Mouse (Mus musculus): ENCODE data around the gene Sv2b.
"Not testable (repeated sequence)": the region's sequence is repeated elsewhere in the genome, so short reads cannot be mapped to it uniquely, and the experiment has no call there.

Gene Sv2b

GRCm38 (mm10) chr7:75207965-75208644 lies 101.0 kb downstream of the Sv2b start:
- DNase-seq (ENCODE audit: low spot score), result no peak

GRCm38 (mm10) chr7:75206671-75207070 lies 102.4 kb downstream of the Sv2b start:
- no peak for DNase-seq (ENCODE audit: low spot score)

- no peak for DNase-seq (ENCODE audit: low spot score)
These were observed 103.7 kb downstream of the Sv2b start for GRCm38 (mm10) chr7:75205386-75205785.

GRCm38 (mm10) chr7:75194919-75195230 lies 114.2 kb downstream of the Sv2b start:
- DNase-seq (ENCODE audit: low spot score), result not testable (repeated sequence)

- no peak for DNase-seq (ENCODE audit: low spot score)
These were observed 114.7 kb downstream of the Sv2b start for GRCm38 (mm10) chr7:75194158-75194918.

- DNase-seq (ENCODE audit: low spot score), result no peak
These were observed 118.9 kb downstream of the Sv2b start for GRCm38 (mm10) chr7:75190192-75190591.

GRCm38 (mm10) chr7:75175042-75175441 lies 134.0 kb downstream of the Sv2b start:
- no peak for DNase-seq (ENCODE audit: low spot score)

- no peak for DNase-seq (ENCODE audit: low spot score)
These were observed 141.6 kb downstream of the Sv2b start for GRCm38 (mm10) chr7:75167481-75167880.

- DNase-seq (ENCODE audit: low spot score), result no peak
These were observed 161.9 kb downstream of the Sv2b start for GRCm38 (mm10) chr7:75147174-75147573.

- no peak for DNase-seq (ENCODE audit: low spot score)
These were observed 166.3 kb downstream of the Sv2b start for GRCm38 (mm10) chr7:75142800-75143199.

GRCm38 (mm10) chr7:75141919-75142700 lies 167.0 kb downstream of the Sv2b start:
- DNase-seq (ENCODE audit: low spot score), result no peak

- DNase-seq (ENCODE audit: low spot score), result no peak
These were observed 169.8 kb downstream of the Sv2b start for GRCm38 (mm10) chr7:75139306-75139705.

- DNase-seq (ENCODE audit: low spot score), result no peak
These were observed 174.1 kb downstream of the Sv2b start for GRCm38 (mm10) chr7:75134710-75135617.

- DNase-seq (ENCODE audit: low spot score), result no peak
These were observed 181.0 kb downstream of the Sv2b start for GRCm38 (mm10) chr7:75128036-75128435.

GRCm38 (mm10) chr7:75124067-75124466 lies 185.0 kb downstream of the Sv2b start:
- no peak for DNase-seq (ENCODE audit: low spot score)

GRCm38 (mm10) chr7:75118022-75118673 lies 190.9 kb downstream of the Sv2b start:
- no peak for DNase-seq (ENCODE audit: low spot score)

GRCm38 (mm10) chr7:75110689-75111088 lies 198.4 kb downstream of the Sv2b start:
- no peak for DNase-seq (ENCODE audit: low spot score)

GRCm38 (mm10) chr7:75107441-75107840 lies 201.6 kb downstream of the Sv2b start:
- no peak for DNase-seq (ENCODE audit: low spot score)

- DNase-seq (ENCODE audit: low spot score), result no peak
These were observed 205.2 kb downstream of the Sv2b start for GRCm38 (mm10) chr7:75103900-75104299.

GRCm38 (mm10) chr7:75102536-75103332 lies 206.3 kb downstream of the Sv2b start:
- DNase-seq (ENCODE audit: low spot score), result no peak
